Mouse (Mus musculus) ES-Bruce4 (cell line): ENCODE results near the gene Ryk. TPM values are rescaled to one million over a fixed set of nuclear protein-coding genes. Genes with fewer than 3 reads are reported as not detected.

Experiments used
- H3K27ac ChIP-seq: 2 replicates; pipeline ENCODE4 v1.5.1; 2012; ENCODE audit warnings: low read length, inconsistent platforms; ENCODE audit not compliant: insufficient read depth
- H3K27me3 ChIP-seq: 2 replicates; pipeline ENCODE4 v1.6.1; 2012; ENCODE audit warnings: mild to moderate bottlenecking, low read length, inconsistent platforms; ENCODE audit not compliant: control insufficient read depth, poor library complexity, insufficient read depth, severe bottlenecking
- H3K36me3 ChIP-seq: 2 replicates; pipeline ENCODE4 v1.6.1; 2012; ENCODE audit warnings: inconsistent platforms, mild to moderate bottlenecking, low read length, moderate library complexity; ENCODE audit not compliant: control insufficient read depth, poor library complexity, insufficient read depth, severe bottlenecking
- H3K4me1 ChIP-seq: one replicate; pipeline ENCODE4 v1.8.1; 2011; ENCODE audit warnings: low read length; ENCODE audit not compliant: control insufficient read depth, insufficient read depth
- H3K4me3 ChIP-seq: 2 replicates; pipeline ENCODE4 v1.5.1; 2011; ENCODE audit warnings: low read depth, mild to moderate bottlenecking, low read length
- H3K9ac ChIP-seq: 2 replicates; pipeline ENCODE4 v1.6.1; 2012; ENCODE audit warnings: low read depth, mild to moderate bottlenecking, inconsistent platforms; ENCODE audit not compliant: poor library complexity, severe bottlenecking
- H3K9me3 ChIP-seq: replicated peaks from 2 replicates; pipeline ENCODE4 v1.6.1; 2012; ENCODE audit warnings: mild to moderate bottlenecking, low read length, inconsistent platforms; ENCODE audit not compliant: control insufficient read depth, poor library complexity, insufficient read depth, severe bottlenecking
- CTCF ChIP-seq: IDR thresholded peaks from one replicate; pipeline ENCODE4 v1.8.1; 2011; ENCODE audit warnings: low read depth, low read length
- EP300 ChIP-seq: IDR thresholded peaks from 2 replicates; pipeline ENCODE4 v1.6.1; 2011; ENCODE audit warnings: low read depth, low read length; ENCODE audit not compliant: insufficient read depth
- POLR2A ChIP-seq: IDR thresholded peaks from one replicate; pipeline ENCODE4 v1.8.1; 2011; ENCODE audit warnings: low read length; ENCODE audit not compliant: insufficient read depth
- polyA plus RNA-seq: library from polyadenylated mRNA; stranded (reverse); fragments of >200 nt; gene quantifications from 2 replicates; pipeline ENCODE4 v1.2.4, GENCODE M21; 2011; ENCODE audit warnings: low read depth; ENCODE audit not compliant: missing spikeins, insufficient read depth, insufficient read length

Gene Ryk
- 81.3 and 85.3 TPM in 2 replicates for polyA plus RNA-seq

DNA sequence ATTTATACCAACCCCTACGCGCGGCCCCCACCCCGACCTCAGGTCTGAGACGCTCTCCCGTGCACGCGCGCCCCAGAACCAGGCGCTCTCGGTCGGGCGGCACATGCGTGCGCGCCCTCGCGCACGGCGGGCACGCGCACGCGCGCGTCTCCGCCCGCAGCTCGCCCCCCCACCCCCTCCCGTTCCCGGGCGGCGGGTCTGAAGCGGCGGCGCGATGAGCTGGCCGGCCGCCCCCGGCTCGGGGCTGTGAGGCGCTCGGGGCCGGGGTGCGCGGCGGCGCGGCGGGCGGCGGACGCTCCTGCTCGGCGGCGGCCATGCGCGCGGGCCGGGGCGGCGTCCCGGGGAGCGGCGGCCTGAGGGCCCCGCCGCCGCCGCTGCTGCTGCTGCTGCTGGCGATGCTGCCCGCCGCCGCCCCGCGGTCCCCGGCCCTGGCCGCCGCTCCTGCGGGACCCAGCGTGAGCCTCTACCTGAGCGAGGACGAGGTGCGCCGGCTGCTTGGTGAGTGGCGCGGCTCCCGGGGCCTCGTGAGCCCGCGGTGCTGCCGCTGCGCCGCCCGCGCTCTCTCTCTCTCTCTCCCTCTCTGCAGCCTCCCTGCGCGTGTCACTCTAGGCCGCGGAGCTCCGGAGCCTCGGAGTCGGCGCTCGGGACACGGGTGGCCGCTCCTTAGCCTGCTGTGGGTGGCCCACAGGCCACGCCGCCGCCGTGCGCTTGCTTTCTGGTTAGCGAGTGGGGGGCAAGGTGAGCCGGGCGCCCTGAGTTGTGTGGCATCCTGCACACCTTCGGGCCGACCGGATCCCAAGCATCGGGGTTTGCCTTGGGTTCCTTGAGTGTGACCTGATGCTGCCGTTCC lies at the start of gene Ryk:
TSS of gene Ryk (plus strand) at position 176 of the 850 bp plus-strand sequence.
- peak within 1 kb of the TSS; percentile 94 for H3K9ac ChIP-seq
- no peaks in the 10 kb centered on the region for H3K36me3 ChIP-seq
- TF ChIP-seq EP300 (no peak), CTCF (no peak), POLR2A (no peak)
- no peak within 1 kb of the TSS for H3K27ac ChIP-seq
- H3K4me1 ChIP-seq: peaks cover 3% of the 10 kb centered on the region
- H3K9me3 ChIP-seq: no peaks in the 10 kb centered on the region
- H3K4me3 ChIP-seq: peak within 1 kb of the TSS; percentile 79
- H3K27me3 ChIP-seq: no peaks in the 10 kb centered on the region

GRCm38 (mm10) chr9:102789491-102789890 lies 45.2 kb upstream of the Ryk start:
- TF ChIP-seq EP300: no peak
- no peak for TF ChIP-seq CTCF
- no peak for TF ChIP-seq POLR2A
- no peak overlapping the region for H3K9ac ChIP-seq
- no peaks in the 10 kb centered on the region for H3K9me3 ChIP-seq
- no peak overlapping the region for H3K27ac ChIP-seq
- no peak overlapping the region for H3K4me3 ChIP-seq
- H3K36me3 ChIP-seq: no peaks in the 10 kb centered on the region
- H3K27me3 ChIP-seq: no peaks in the 10 kb centered on the region
- peaks cover 4% of the 10 kb centered on the region for H3K4me1 ChIP-seq

GRCm38 (mm10) chr9:102791845-102792244 lies 42.9 kb upstream of the Ryk start:
- H3K27me3 ChIP-seq: no peaks in the 10 kb centered on the region
- 0 out of 2 replicates have a peak overlapping the region, but pooled peaks have one; percentile 9 for H3K9ac ChIP-seq
- TF ChIP-seq POLR2A (no peak), CTCF (no peak), EP300 (no peak)
- H3K9me3 ChIP-seq: no peaks in the 10 kb centered on the region
- H3K27ac ChIP-seq: no peak overlapping the region
- no peaks in the 10 kb centered on the region for H3K36me3 ChIP-seq
- H3K4me3 ChIP-seq: peak overlapping the region; percentile 56
- H3K4me1 ChIP-seq: peaks cover 4% of the 10 kb centered on the region

DNA sequence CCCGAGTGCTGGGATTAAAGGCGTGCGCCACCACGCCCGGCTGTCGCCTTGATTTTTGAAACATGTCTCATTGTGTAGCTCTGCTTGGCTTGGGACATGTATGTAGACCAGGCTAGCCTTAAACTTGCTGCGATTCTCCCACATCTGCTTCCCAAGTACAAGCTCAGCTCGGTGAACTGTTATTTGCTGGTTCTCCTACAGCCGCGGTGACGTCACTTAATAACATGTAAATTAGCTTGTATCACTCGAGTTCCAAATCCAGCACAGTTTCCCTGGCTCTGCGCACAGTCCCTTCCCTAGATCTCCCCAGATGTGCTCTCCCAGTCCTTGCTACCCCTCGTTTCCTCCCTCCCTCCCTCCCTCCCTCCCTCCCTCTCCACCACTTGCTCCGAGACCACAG lies 41.9 kb upstream of the Ryk start:
- TF ChIP-seq CTCF (no peak), EP300 (no peak), POLR2A (no peak)
- Histone ChIP-seq H3K36me3 (no peaks in the 10 kb centered on the region), H3K9me3 (no peaks in the 10 kb centered on the region)

DNA sequence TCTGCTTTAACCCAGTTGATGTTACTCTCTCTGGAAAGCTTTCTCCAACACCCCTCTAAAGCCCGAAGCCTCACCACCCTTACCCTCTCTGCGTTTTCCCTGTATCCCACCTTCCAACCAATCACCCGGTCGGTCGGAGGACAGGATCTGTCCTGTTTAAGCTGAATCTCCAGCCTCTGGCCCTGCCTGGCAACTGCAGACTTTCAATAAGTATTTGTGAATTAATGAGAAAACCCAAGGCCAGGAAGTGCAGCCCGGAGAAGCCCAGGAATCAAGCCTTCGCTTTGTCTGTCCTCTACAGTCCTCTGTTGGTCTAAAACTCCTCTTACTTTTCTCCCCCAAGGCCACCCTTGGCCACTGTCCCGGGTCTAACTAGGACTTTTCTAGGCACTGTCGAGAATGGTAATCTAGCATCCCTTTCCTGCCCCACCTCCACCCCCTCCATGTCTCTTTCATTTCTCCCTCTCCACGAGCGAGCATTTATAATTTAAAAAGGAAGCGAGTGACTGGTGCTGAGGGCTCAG lies 41.4 kb upstream of the Ryk start:
- Histone ChIP-seq H3K27me3 (no peaks in the 10 kb centered on the region), H3K4me1 (peaks cover 4% of the 10 kb centered on the region), H3K27ac (no peak overlapping the region), H3K4me3 (peak overlapping the region; percentile 14; the same call in 1 of the 2 replicates), H3K36me3 (no peaks in the 10 kb centered on the region), H3K9me3 (no peaks in the 10 kb centered on the region), H3K9ac (peak overlapping the region; percentile 26; the same call in 1 of the 2 replicates)
- TF ChIP-seq POLR2A (no peak), CTCF (no peak), EP300 (no peak)

More for the DNA sequence above, 41.9 kb upstream of the Ryk start:
- Histone ChIP-seq H3K27ac (no peak overlapping the region), H3K9ac (peak overlapping the region; percentile 26; the same call in 1 of the 2 replicates), H3K4me1 (peaks cover 4% of the 10 kb centered on the region), H3K4me3 (peak overlapping the region; percentile 22), H3K27me3 (no peaks in the 10 kb centered on the region)

- H3K9me3 ChIP-seq: no peaks in the 10 kb centered on the region
- H3K27me3 ChIP-seq: no peaks in the 10 kb centered on the region
- TF ChIP-seq EP300 (no peak), POLR2A (no peak), CTCF (no peak)
- no peaks in the 10 kb centered on the region for H3K36me3 ChIP-seq
- no peak overlapping the region for H3K27ac ChIP-seq
- no peaks in the 10 kb centered on the region for H3K4me1 ChIP-seq
- H3K9ac ChIP-seq: no peak overlapping the region
- H3K4me3 ChIP-seq: no peak overlapping the region
These were observed 36.3 kb upstream of the Ryk start for GRCm38 (mm10) chr9:102798406-102798805.
